Mouse (Mus musculus) gastrocnemius, postnatal 25 days (tissue): ENCODE results near the gene Atp5f1. TPM values are rescaled to one million over a fixed set of nuclear protein-coding genes. Genes with fewer than 3 reads are reported as not detected.
"Not testable (repeated sequence)": the region's sequence is repeated elsewhere in the genome, so short reads cannot be mapped to it uniquely, and the experiment has no call there.

Experiments
- DNase-seq: peaks from one replicate; pipeline ENCODE4 v3.0.0; 2022
- total RNA-seq, 2 experiments: library from RNA; stranded (reverse); gene quantifications; 1 replicate in 1 of 2; 2 replicates in 1 of 2; pipeline ENCODE4 v1.2.3; 2021

The Atp5f1 gene
- total RNA-seq, 2 experiments from 2014 or later = 671 to 699 TPM

- DNase-seq = no peak
These were observed 28.8 kb downstream of the Atp5f1 start for GRCm38 (mm10) chr3:105931095-105931494.

- DNase-seq = no peak
These were observed 30.1 kb downstream of the Atp5f1 start for GRCm38 (mm10) chr3:105929821-105930220.

- DNase-seq = no peak
These were observed 31.1 kb downstream of the Atp5f1 start for GRCm38 (mm10) chr3:105928781-105929180.

GRCm38 (mm10) chr3:105928195-105928569 lies 31.7 kb downstream of the Atp5f1 start:
- no peak for DNase-seq

GRCm38 (mm10) chr3:105927561-105928194 lies 32.2 kb downstream of the Atp5f1 start:
- DNase-seq = no peak

GRCm38 (mm10) chr3:105924616-105925015 lies 35.3 kb downstream of the Atp5f1 start:
- no peak for DNase-seq

GRCm38 (mm10) chr3:105921959-105922358 lies 37.9 kb downstream of the Atp5f1 start:
- no peak for DNase-seq

- DNase-seq = not testable (repeated sequence)
These were observed 39.2 kb downstream of the Atp5f1 start for GRCm38 (mm10) chr3:105920743-105921142.

- no peak for DNase-seq
These were observed 41.5 kb downstream of the Atp5f1 start for GRCm38 (mm10) chr3:105918355-105918745.

GRCm38 (mm10) chr3:105917656-105918354 lies 42.1 kb downstream of the Atp5f1 start:
- no peak for DNase-seq

GRCm38 (mm10) chr3:105916455-105916854 lies 43.4 kb downstream of the Atp5f1 start:
- not testable (repeated sequence) for DNase-seq

GRCm38 (mm10) chr3:105915281-105915680 lies 44.6 kb downstream of the Atp5f1 start:
- no peak for DNase-seq

GRCm38 (mm10) chr3:105913839-105914681 lies 45.8 kb downstream of the Atp5f1 start:
- DNase-seq = no peak

GRCm38 (mm10) chr3:105912097-105912880 lies 47.6 kb downstream of the Atp5f1 start:
- no peak for DNase-seq

- DNase-seq = no peak
These were observed 49.2 kb downstream of the Atp5f1 start for GRCm38 (mm10) chr3:105910519-105911190.

GRCm38 (mm10) chr3:105908976-105909375 lies 50.9 kb downstream of the Atp5f1 start:
- DNase-seq = no peak

GRCm38 (mm10) chr3:105907956-105908655 lies 51.8 kb downstream of the Atp5f1 start:
- DNase-seq = no peak

- DNase-seq = no peak
These were observed 55.2 kb downstream of the Atp5f1 start for GRCm38 (mm10) chr3:105904721-105905120.

GRCm38 (mm10) chr3:105904213-105904612 lies 55.7 kb downstream of the Atp5f1 start:
- no peak for DNase-seq

GRCm38 (mm10) chr3:105901468-105901867 lies 58.4 kb downstream of the Atp5f1 start:
- DNase-seq = no peak

GRCm38 (mm10) chr3:105900716-105901115 lies 59.2 kb downstream of the Atp5f1 start:
- no peak for DNase-seq
